Mouse (Mus musculus): ENCODE measurements around the gene Asna1.

GRCm38 (mm10) chr8:84985049-84985683 lies 39.9 kb downstream of the Asna1 start:
- TF ChIP-seq CTCF (IDR thresholded peaks at IDR 0.05; ENCODE audit: control insufficient read depth, insufficient read depth, low read length), result no peak
- TF ChIP-seq POLR2A (IDR thresholded peaks at IDR 0.05; ENCODE audit: borderline replicate concordance, control insufficient read depth, low read depth, low read length), result no peak
